Mouse (Mus musculus): Measurements from ENCODE around the gene Tspan15.

The Tspan15 gene

GRCm38 (mm10) chr10:62258298-62258697 is 27.2 kb upstream of the Tspan15 start:
- no peak for TF ChIP-seq POU5F1 (IDR thresholded peaks at IDR 0.05; ENCODE audit: borderline replicate concordance, low read length)
- TF ChIP-seq NANOG (IDR thresholded peaks at IDR 0.05; ENCODE audit: borderline replicate concordance, low read length) = no peak
- no peak for TF ChIP-seq CTCF (conservative IDR thresholded peaks at IDR 0.05; ENCODE audit: low read length)
- Histone ChIP-seq H3K4me1 (replicated peaks; ENCODE audit: low read depth, low read length) (peaks cover 8% of the 10 kb centered on the region), H3K36me3 (ENCODE audit: insufficient read depth, low read length) (no peaks in the 10 kb centered on the region), H3K9me3 (ENCODE audit: low read length) (peaks cover 4% of the 10 kb centered on the region; the same call in 1 of the 2 replicates), H3K4me3 (replicated peaks; ENCODE audit: low read length) (no peak overlapping the region), H3K27me3 (ENCODE audit: insufficient read depth, low read length) (peaks cover 18% of the 10 kb centered on the region)

GRCm38 (mm10) chr10:62252496-62253235 is 21.6 kb upstream of the Tspan15 start:
- no peaks in the 10 kb centered on the region for H3K36me3 ChIP-seq (ENCODE audit: insufficient read depth, low read length)
- H3K4me1 ChIP-seq (replicated peaks; ENCODE audit: low read depth, low read length) = peaks cover 32% of the 10 kb centered on the region
- TF ChIP-seq POU5F1 (IDR thresholded peaks at IDR 0.05; ENCODE audit: borderline replicate concordance, low read length) (no peak), NANOG (IDR thresholded peaks at IDR 0.05; ENCODE audit: borderline replicate concordance, low read length) (no peak), CTCF (conservative IDR thresholded peaks at IDR 0.05; ENCODE audit: low read length) (no peak)
- H3K27me3 ChIP-seq (ENCODE audit: insufficient read depth, low read length) = peaks cover 59% of the 10 kb centered on the region
- H3K9me3 ChIP-seq (ENCODE audit: low read length) = no peaks in the 10 kb centered on the region
- H3K4me3 ChIP-seq (replicated peaks; ENCODE audit: low read length) = peak overlapping the region; percentile 39

- Histone ChIP-seq H3K36me3 (ENCODE audit: insufficient read depth, low read length) (no peaks in the 10 kb centered on the region), H3K27me3 (ENCODE audit: insufficient read depth, low read length) (peaks cover 59% of the 10 kb centered on the region), H3K4me1 (replicated peaks; ENCODE audit: low read depth, low read length) (peaks cover 39% of the 10 kb centered on the region), H3K4me3 (replicated peaks; ENCODE audit: low read length) (peak within 1 kb of the TSS; percentile 39), H3K9me3 (ENCODE audit: low read length) (no peaks in the 10 kb centered on the region)
- TF ChIP-seq POU5F1 (IDR thresholded peaks at IDR 0.05; ENCODE audit: borderline replicate concordance, low read length) = no peak
Observed at GRCm38 (mm10) chr10:62252000-62252488, 21.0 kb upstream of the Tspan15 start, which contains the start of gene Tacr2. Tacr2 (plus strand) TSS chr10:62252438.

GRCm38 (mm10) chr10:62247815-62248214 is 16.8 kb upstream of the Tspan15 start:
- Histone ChIP-seq H3K4me1 (replicated peaks; ENCODE audit: low read depth, low read length) (peaks cover 38% of the 10 kb centered on the region), H3K27me3 (ENCODE audit: insufficient read depth, low read length) (peaks cover 37% of the 10 kb centered on the region), H3K36me3 (ENCODE audit: insufficient read depth, low read length) (no peaks in the 10 kb centered on the region), H3K4me3 (replicated peaks; ENCODE audit: low read length) (no peak overlapping the region), H3K9me3 (ENCODE audit: low read length) (peaks cover 13% of the 10 kb centered on the region)
- TF ChIP-seq CTCF (conservative IDR thresholded peaks at IDR 0.05; ENCODE audit: low read length) (no peak), NANOG (IDR thresholded peaks at IDR 0.05; ENCODE audit: borderline replicate concordance, low read length) (no peak)

DNA sequence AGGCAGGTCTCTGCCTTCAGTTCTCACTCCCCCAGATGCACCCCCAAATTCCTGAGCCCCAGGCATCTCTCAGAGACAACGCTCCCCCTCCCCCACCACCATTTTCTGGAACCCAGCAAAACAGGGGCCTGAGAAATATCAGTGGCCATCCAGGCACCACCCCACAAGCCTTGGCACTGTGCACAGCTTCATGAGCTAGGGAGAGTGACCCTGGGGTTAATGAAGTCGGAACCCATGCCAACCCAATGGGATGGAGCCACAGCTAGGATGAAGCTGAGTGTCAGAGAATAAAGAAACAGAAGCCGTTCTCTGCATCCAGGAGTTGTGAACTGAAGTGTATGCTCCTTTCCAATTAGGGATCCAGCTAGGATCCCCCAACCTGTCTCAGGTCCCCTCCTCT is 16.1 kb upstream of the Tspan15 start:
- Histone ChIP-seq H3K4me1 (replicated peaks; ENCODE audit: low read depth, low read length) (peaks cover 37% of the 10 kb centered on the region), H3K36me3 (ENCODE audit: insufficient read depth, low read length) (no peaks in the 10 kb centered on the region), H3K9me3 (ENCODE audit: low read length) (peaks cover 13% of the 10 kb centered on the region), H3K27me3 (ENCODE audit: insufficient read depth, low read length) (peaks cover 30% of the 10 kb centered on the region), H3K4me3 (replicated peaks; ENCODE audit: low read length) (no peak overlapping the region)
- TF ChIP-seq NANOG (IDR thresholded peaks at IDR 0.05; ENCODE audit: borderline replicate concordance, low read length) = no peak
- TF ChIP-seq POU5F1 (IDR thresholded peaks at IDR 0.05; ENCODE audit: borderline replicate concordance, low read length) = no peak
- no peak for TF ChIP-seq CTCF (conservative IDR thresholded peaks at IDR 0.05; ENCODE audit: low read length)

DNA sequence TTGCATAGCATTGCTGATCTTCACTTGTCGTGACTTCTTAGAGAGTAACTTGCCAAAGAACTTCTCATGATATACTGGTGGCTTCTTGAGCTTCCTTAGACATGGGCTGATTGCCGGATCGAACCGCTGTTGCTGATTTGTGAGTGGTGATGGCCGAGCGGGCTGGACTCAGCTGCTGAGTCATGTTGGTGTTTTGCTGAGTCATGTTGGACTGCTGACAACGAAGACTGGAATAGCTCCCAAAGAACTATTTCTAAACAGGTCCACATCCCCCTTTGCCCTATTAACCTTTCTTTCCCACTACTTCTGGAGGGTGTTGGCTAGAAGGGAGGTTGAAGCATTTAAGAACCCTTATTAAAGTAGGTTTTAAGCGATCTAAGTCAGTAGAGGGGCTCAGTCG is 13.0 kb upstream of the Tspan15 start:
- H3K4me1 ChIP-seq (replicated peaks; ENCODE audit: low read depth, low read length) = peaks cover 46% of the 10 kb centered on the region
- no peak overlapping the region for H3K4me3 ChIP-seq (replicated peaks; ENCODE audit: low read length)
- peaks cover 13% of the 10 kb centered on the region for H3K9me3 ChIP-seq (ENCODE audit: low read length)
- peaks cover 4% of the 10 kb centered on the region; the same call in 1 of the 2 replicates for H3K27me3 ChIP-seq (ENCODE audit: insufficient read depth, low read length)
- TF ChIP-seq POU5F1 (IDR thresholded peaks at IDR 0.05; ENCODE audit: borderline replicate concordance, low read length) (no peak), NANOG (IDR thresholded peaks at IDR 0.05; ENCODE audit: borderline replicate concordance, low read length) (no peak), CTCF (conservative IDR thresholded peaks at IDR 0.05; ENCODE audit: low read length) (no peak)
- H3K36me3 ChIP-seq (ENCODE audit: insufficient read depth, low read length) = no peaks in the 10 kb centered on the region

DNA sequence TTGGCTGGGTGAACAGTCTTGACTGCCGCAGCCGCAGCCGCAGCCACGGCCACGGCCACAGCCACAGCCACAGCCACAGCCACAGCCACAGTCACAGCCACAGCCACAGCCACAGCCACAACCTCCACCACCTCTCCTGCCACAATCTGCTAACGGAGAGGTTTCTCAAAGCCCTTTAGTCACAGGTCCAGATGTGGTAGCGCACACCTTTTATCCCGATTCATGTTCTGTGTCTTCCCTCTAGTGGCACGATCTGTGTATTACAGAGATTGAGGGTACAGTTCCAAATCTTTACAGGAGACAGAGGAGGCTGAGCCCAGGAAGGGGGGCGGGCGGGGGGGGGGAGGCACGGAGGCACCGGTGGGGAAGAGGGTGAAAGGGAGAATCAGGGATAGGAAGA is 11.8 kb upstream of the Tspan15 start:
- Histone ChIP-seq H3K36me3 (ENCODE audit: insufficient read depth, low read length) (no peaks in the 10 kb centered on the region), H3K27me3 (ENCODE audit: insufficient read depth, low read length) (no peaks in the 10 kb centered on the region; the same call in 1 of the 2 replicates), H3K9me3 (ENCODE audit: low read length) (peaks cover 13% of the 10 kb centered on the region), H3K4me1 (replicated peaks; ENCODE audit: low read depth, low read length) (peaks cover 40% of the 10 kb centered on the region), H3K4me3 (replicated peaks; ENCODE audit: low read length) (peak overlapping the region; percentile 24)
- TF ChIP-seq CTCF (conservative IDR thresholded peaks at IDR 0.05; ENCODE audit: low read length) = peak; percentile 35
- no peak for TF ChIP-seq POU5F1 (IDR thresholded peaks at IDR 0.05; ENCODE audit: borderline replicate concordance, low read length)

GRCm38 (mm10) chr10:62242358-62242757 is 11.3 kb upstream of the Tspan15 start:
- TF ChIP-seq NANOG (IDR thresholded peaks at IDR 0.05; ENCODE audit: borderline replicate concordance, low read length) (no peak), CTCF (conservative IDR thresholded peaks at IDR 0.05; ENCODE audit: low read length) (no peak), POU5F1 (IDR thresholded peaks at IDR 0.05; ENCODE audit: borderline replicate concordance, low read length) (no peak)
- Histone ChIP-seq H3K4me1 (replicated peaks; ENCODE audit: low read depth, low read length) (peaks cover 38% of the 10 kb centered on the region), H3K4me3 (replicated peaks; ENCODE audit: low read length) (peak overlapping the region; percentile 24), H3K9me3 (ENCODE audit: low read length) (peaks cover 13% of the 10 kb centered on the region), H3K36me3 (ENCODE audit: insufficient read depth, low read length) (no peaks in the 10 kb centered on the region), H3K27me3 (ENCODE audit: insufficient read depth, low read length) (no peaks in the 10 kb centered on the region)

- Histone ChIP-seq H3K4me1 (replicated peaks; ENCODE audit: low read depth, low read length) (peaks cover 50% of the 10 kb centered on the region), H3K36me3 (ENCODE audit: insufficient read depth, low read length) (no peaks in the 10 kb centered on the region), H3K9me3 (ENCODE audit: low read length) (peaks cover 11% of the 10 kb centered on the region), H3K27me3 (ENCODE audit: insufficient read depth, low read length) (peaks cover 14% of the 10 kb centered on the region), H3K4me3 (replicated peaks; ENCODE audit: low read length) (no peak overlapping the region)
- TF ChIP-seq CTCF (conservative IDR thresholded peaks at IDR 0.05; ENCODE audit: low read length) = no peak
- TF ChIP-seq NANOG (IDR thresholded peaks at IDR 0.05; ENCODE audit: borderline replicate concordance, low read length) = no peak
- no peak for TF ChIP-seq POU5F1 (IDR thresholded peaks at IDR 0.05; ENCODE audit: borderline replicate concordance, low read length)
Observed at GRCm38 (mm10) chr10:62239270-62239669, 8.2 kb upstream of the Tspan15 start.

Data from E14TG2a.4 (cell line).